Mouse (Mus musculus) neural tube, embryonic 13.5 days (tissue): Measurements from ENCODE around the gene Eif4g3. TPM values are rescaled to one million over a fixed set of nuclear protein-coding genes. Genes with fewer than 3 reads are reported as not detected.

Experiments used
- ATAC-seq: fragments of 200-750 bp; cut with Nextera tagmentation; 2 replicates; pipeline ENCODE4 v1.8.0; 2017; ENCODE audit warnings: low read depth, mild to moderate bottlenecking, moderate TSS enrichment, moderate library complexity
- H3K27ac ChIP-seq: fragments of 300-500 bp; sonication (generic); replicated peaks from 2 replicates; pipeline ENCODE4 v1.5.1; 2015; ENCODE audit warnings: moderate library complexity, mild to moderate bottlenecking, inconsistent platforms
- H3K27me3 ChIP-seq: fragments of 300-500 bp; sonication (generic); 2 replicates; pipeline ENCODE4 v1.6.1; 2015; ENCODE audit warnings: mild to moderate bottlenecking, inconsistent platforms
- H3K36me3 ChIP-seq: fragments of 300-500 bp; sonication (generic); 2 replicates; pipeline ENCODE4 v1.6.1; 2015; ENCODE audit warnings: mild to moderate bottlenecking, inconsistent platforms
- H3K4me1 ChIP-seq: fragments of 300-500 bp; sonication (generic); replicated peaks from 2 replicates; pipeline ENCODE4 v1.6.1; 2015; ENCODE audit warnings: inconsistent platforms
- H3K4me2 ChIP-seq: fragments of 300-500 bp; sonication (generic); 2 replicates; pipeline ENCODE4 v1.6.1; 2015; ENCODE audit warnings: inconsistent platforms, mild to moderate bottlenecking, moderate library complexity
- H3K4me3 ChIP-seq: fragments of 300-500 bp; sonication (generic); 2 replicates; pipeline ENCODE4 v1.5.1; 2015; ENCODE audit warnings: mild to moderate bottlenecking, inconsistent platforms
- H3K9ac ChIP-seq: fragments of 300-500 bp; sonication (generic); 2 replicates; pipeline ENCODE4 v1.6.1; 2015; ENCODE audit warnings: moderate library complexity, mild to moderate bottlenecking, inconsistent platforms
- H3K9me3 ChIP-seq: fragments of 300-500 bp; sonication (generic); 2 replicates; pipeline ENCODE4 v1.6.1; 2016; ENCODE audit warnings: inconsistent platforms
- whole genome bisulfite sequencing: fragments of 180-500 bp; shearing (Covaris S2); methylation state at CpG from one replicate; pipeline ENCODE4 v1.1.7; 2015; 5-methylcytosine and 5-hydroxymethylcytosine counted together
- polyA plus RNA-seq: library from polyadenylated mRNA; unstranded; fragments of >200 nt; fragmentation: Nextera tagmentation; extraction: Ambion mirVana; gene quantifications from 2 replicates; pipeline ENCODE4 v1.2.1, GENCODE M21; 2015

Gene Eif4g3
- 51.1 TPM in 2 replicates for polyA plus RNA-seq

- no peaks in the 10 kb centered on the region for H3K27me3 ChIP-seq
- H3K36me3 ChIP-seq = peaks cover 11% of the 10 kb centered on the region
- no peaks in the 10 kb centered on the region for H3K9me3 ChIP-seq
- peak within 1 kb of the TSS; percentile 68 for H3K4me3 ChIP-seq
- ATAC-seq = no peak
- H3K27ac ChIP-seq = peak within 1 kb of the TSS; percentile 97
- H3K4me1 ChIP-seq = peaks cover 36% of the 10 kb centered on the region
- H3K9ac ChIP-seq = peak within 1 kb of the TSS; percentile 97
- 1% methylated on average over 39 of the region's 39 CpGs for WGBS
- H3K4me2 ChIP-seq = peak within 1 kb of the TSS; percentile 87
These were observed at the start of gene Eif4g3 for GRCm38 (mm10) chr4:137992890-137993289. Gene Eif4g3 (plus strand): TSS chr4:137993022.

GRCm38 (mm10) chr4:137943540-137943939, 49.3 kb upstream of the Eif4g3 start:
- no peak for ATAC-seq
- WGBS = 91% methylated on average over 10 of the region's 10 CpGs
- Histone ChIP-seq H3K4me2 (no peak overlapping the region), H3K9me3 (no peaks in the 10 kb centered on the region), H3K27me3 (no peaks in the 10 kb centered on the region), H3K4me1 (peaks cover 39% of the 10 kb centered on the region), H3K9ac (no peak overlapping the region), H3K4me3 (no peak overlapping the region), H3K27ac (no peak overlapping the region), H3K36me3 (peaks cover 61% of the 10 kb centered on the region)

GRCm38 (mm10) chr4:137945376-137945775, 47.4 kb upstream of the Eif4g3 start:
- WGBS = 69% methylated on average over 4 of the region's 4 CpGs
- no peak for ATAC-seq

GRCm38 (mm10) chr4:137946419-137946818, 46.4 kb upstream of the Eif4g3 start:
- no peaks in the 10 kb centered on the region for H3K9me3 ChIP-seq
- ATAC-seq = no peak
- 89% methylated on average over 8 of the region's 11 CpGs for WGBS
- H3K27me3 ChIP-seq = no peaks in the 10 kb centered on the region
- peaks cover 19% of the 10 kb centered on the region for H3K4me1 ChIP-seq
- H3K27ac ChIP-seq = no peak overlapping the region
- H3K4me2 ChIP-seq = no peak overlapping the region
- no peak overlapping the region for H3K9ac ChIP-seq
- H3K36me3 ChIP-seq = peaks cover 59% of the 10 kb centered on the region
- H3K4me3 ChIP-seq = no peak overlapping the region

More at GRCm38 (mm10) chr4:137945376-137945775, 47.4 kb upstream of the Eif4g3 start:
- no peaks in the 10 kb centered on the region for H3K27me3 ChIP-seq
- H3K9ac ChIP-seq = no peak overlapping the region
- H3K4me2 ChIP-seq = no peak overlapping the region
- no peak overlapping the region for H3K27ac ChIP-seq
- peaks cover 26% of the 10 kb centered on the region for H3K4me1 ChIP-seq
- H3K9me3 ChIP-seq = no peaks in the 10 kb centered on the region
- peaks cover 61% of the 10 kb centered on the region for H3K36me3 ChIP-seq
- no peak overlapping the region for H3K4me3 ChIP-seq

GRCm38 (mm10) chr4:137952840-137953239, 40.0 kb upstream of the Eif4g3 start:
- ATAC-seq = no peak
- no peak overlapping the region for H3K4me2 ChIP-seq
- no peak overlapping the region for H3K9ac ChIP-seq
- H3K4me3 ChIP-seq = no peak overlapping the region
- no peaks in the 10 kb centered on the region for H3K9me3 ChIP-seq
- H3K27ac ChIP-seq = no peak overlapping the region
- H3K4me1 ChIP-seq = no peaks in the 10 kb centered on the region
- H3K27me3 ChIP-seq = no peaks in the 10 kb centered on the region
- WGBS = 38% methylated on average over 4 of the region's 4 CpGs
- H3K36me3 ChIP-seq = peaks cover 69% of the 10 kb centered on the region

- no peak overlapping the region for H3K9ac ChIP-seq
- no peak overlapping the region for H3K27ac ChIP-seq
- no peak overlapping the region for H3K4me3 ChIP-seq
- no peak overlapping the region for H3K4me2 ChIP-seq
- 88% methylated on average over 2 of the region's 2 CpGs for WGBS
- peaks cover 68% of the 10 kb centered on the region for H3K36me3 ChIP-seq
- no peaks in the 10 kb centered on the region for H3K4me1 ChIP-seq
- H3K9me3 ChIP-seq = no peaks in the 10 kb centered on the region
- ATAC-seq = no peak
- no peaks in the 10 kb centered on the region for H3K27me3 ChIP-seq
These were observed 38.6 kb upstream of the Eif4g3 start for GRCm38 (mm10) chr4:137954184-137954583.

GRCm38 (mm10) chr4:137954926-137955396, 37.9 kb upstream of the Eif4g3 start:
- no peak for ATAC-seq
- Histone ChIP-seq H3K36me3 (peaks cover 68% of the 10 kb centered on the region), H3K9me3 (no peaks in the 10 kb centered on the region), H3K4me1 (no peaks in the 10 kb centered on the region), H3K9ac (no peak overlapping the region), H3K27me3 (no peaks in the 10 kb centered on the region), H3K27ac (no peak overlapping the region), H3K4me3 (no peak overlapping the region), H3K4me2 (no peak overlapping the region)
- WGBS = 90% methylated on average over 8 of the region's 8 CpGs

GRCm38 (mm10) chr4:137956260-137956659, 36.6 kb upstream of the Eif4g3 start:
- no peaks in the 10 kb centered on the region for H3K9me3 ChIP-seq
- H3K36me3 ChIP-seq = peaks cover 68% of the 10 kb centered on the region
- H3K4me1 ChIP-seq = no peaks in the 10 kb centered on the region
- no peak overlapping the region for H3K4me2 ChIP-seq
- no peak for ATAC-seq
- H3K4me3 ChIP-seq = no peak overlapping the region
- no peak overlapping the region for H3K9ac ChIP-seq
- no peaks in the 10 kb centered on the region for H3K27me3 ChIP-seq
- 95% methylated on average over 15 of the region's 15 CpGs for WGBS
- no peak overlapping the region for H3K27ac ChIP-seq

GRCm38 (mm10) chr4:137959889-137960665, 32.7 kb upstream of the Eif4g3 start:
- H3K9ac ChIP-seq = no peak overlapping the region
- no peak overlapping the region for H3K27ac ChIP-seq
- H3K27me3 ChIP-seq = no peaks in the 10 kb centered on the region
- H3K36me3 ChIP-seq = peaks cover 69% of the 10 kb centered on the region
- no peak overlapping the region for H3K4me2 ChIP-seq
- H3K4me3 ChIP-seq = no peak overlapping the region
- no peak for ATAC-seq
- H3K4me1 ChIP-seq = no peaks in the 10 kb centered on the region
- H3K9me3 ChIP-seq = no peaks in the 10 kb centered on the region
- 84% methylated on average over 13 of the region's 13 CpGs for WGBS

- H3K9me3 ChIP-seq = no peaks in the 10 kb centered on the region
- H3K27ac ChIP-seq = no peak overlapping the region
- no peak overlapping the region for H3K9ac ChIP-seq
- H3K4me1 ChIP-seq = no peaks in the 10 kb centered on the region
- H3K36me3 ChIP-seq = peaks cover 68% of the 10 kb centered on the region
- H3K4me2 ChIP-seq = no peak overlapping the region
- H3K27me3 ChIP-seq = no peaks in the 10 kb centered on the region
- WGBS = 89% methylated on average over 11 of the region's 11 CpGs
- no peak for ATAC-seq
- no peak overlapping the region for H3K4me3 ChIP-seq
These were observed 32.1 kb upstream of the Eif4g3 start for GRCm38 (mm10) chr4:137960757-137961156.

- Histone ChIP-seq H3K4me3 (no peak overlapping the region), H3K27me3 (no peaks in the 10 kb centered on the region), H3K9me3 (no peaks in the 10 kb centered on the region), H3K9ac (no peak overlapping the region), H3K36me3 (peaks cover 51% of the 10 kb centered on the region), H3K4me1 (no peaks in the 10 kb centered on the region), H3K4me2 (no peak overlapping the region), H3K27ac (no peak overlapping the region)
- 90% methylated on average over 20 of the region's 20 CpGs for WGBS
- ATAC-seq = no peak; the same call in 1 of the 2 replicates
These were observed 30.0 kb upstream of the Eif4g3 start for GRCm38 (mm10) chr4:137962643-137963350.

GRCm38 (mm10) chr4:137963431-137963830, 29.4 kb upstream of the Eif4g3 start:
- no peak for ATAC-seq
- peaks cover 46% of the 10 kb centered on the region for H3K36me3 ChIP-seq
- no peak overlapping the region for H3K4me3 ChIP-seq
- no peaks in the 10 kb centered on the region for H3K9me3 ChIP-seq
- 78% methylated on average over 6 of the region's 6 CpGs for WGBS
- no peak overlapping the region for H3K9ac ChIP-seq
- no peaks in the 10 kb centered on the region for H3K27me3 ChIP-seq
- H3K4me1 ChIP-seq = no peaks in the 10 kb centered on the region
- no peak overlapping the region for H3K27ac ChIP-seq
- H3K4me2 ChIP-seq = no peak overlapping the region
